Mouse (Mus musculus): ENCODE measurements around the gene Mphosph9. TPM values are rescaled to one million over a fixed set of nuclear protein-coding genes. Genes with fewer than 3 reads are reported as not detected.

Gene Mphosph9
- 5.4 and 6.6 TPM in 2 replicates for polyA plus RNA-seq (2015; fragmentation: Nextera tagmentation; extraction: Ambion mirVana)

GRCm38 (mm10) chr5:124327510-124328364 is at the start of gene Mphosph9, which contains the start of gene 2810006K23Rik:
Gene Mphosph9 (minus strand): TSS chr5:124327972.
Gene 2810006K23Rik (plus strand): TSS chr5:124328089.

DNA sequence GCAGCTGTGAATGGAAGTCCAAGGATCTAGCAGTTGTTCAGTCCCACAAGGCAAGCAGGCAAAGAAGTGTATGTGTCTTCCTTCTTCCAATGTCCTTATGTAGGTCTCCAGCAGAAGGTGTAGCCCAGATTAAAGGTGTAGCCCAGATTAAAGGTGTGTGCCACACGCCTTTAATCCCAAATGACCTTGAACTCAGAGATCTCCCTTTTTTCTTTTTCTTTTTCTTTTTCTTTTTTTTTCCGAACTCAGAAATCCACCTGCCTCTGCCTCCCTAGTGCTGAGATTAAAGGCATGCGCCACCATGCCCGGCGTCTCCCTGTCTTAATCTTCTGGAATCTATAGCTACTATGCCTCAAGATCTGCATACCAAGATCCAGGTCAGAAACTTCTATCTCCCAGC is 35.2 kb upstream of the Mphosph9 start, which contains the start of gene Cdk2ap1:
Cdk2ap1 (minus strand) TSS at position 101 of the 400 bp plus-strand sequence.

DNA sequence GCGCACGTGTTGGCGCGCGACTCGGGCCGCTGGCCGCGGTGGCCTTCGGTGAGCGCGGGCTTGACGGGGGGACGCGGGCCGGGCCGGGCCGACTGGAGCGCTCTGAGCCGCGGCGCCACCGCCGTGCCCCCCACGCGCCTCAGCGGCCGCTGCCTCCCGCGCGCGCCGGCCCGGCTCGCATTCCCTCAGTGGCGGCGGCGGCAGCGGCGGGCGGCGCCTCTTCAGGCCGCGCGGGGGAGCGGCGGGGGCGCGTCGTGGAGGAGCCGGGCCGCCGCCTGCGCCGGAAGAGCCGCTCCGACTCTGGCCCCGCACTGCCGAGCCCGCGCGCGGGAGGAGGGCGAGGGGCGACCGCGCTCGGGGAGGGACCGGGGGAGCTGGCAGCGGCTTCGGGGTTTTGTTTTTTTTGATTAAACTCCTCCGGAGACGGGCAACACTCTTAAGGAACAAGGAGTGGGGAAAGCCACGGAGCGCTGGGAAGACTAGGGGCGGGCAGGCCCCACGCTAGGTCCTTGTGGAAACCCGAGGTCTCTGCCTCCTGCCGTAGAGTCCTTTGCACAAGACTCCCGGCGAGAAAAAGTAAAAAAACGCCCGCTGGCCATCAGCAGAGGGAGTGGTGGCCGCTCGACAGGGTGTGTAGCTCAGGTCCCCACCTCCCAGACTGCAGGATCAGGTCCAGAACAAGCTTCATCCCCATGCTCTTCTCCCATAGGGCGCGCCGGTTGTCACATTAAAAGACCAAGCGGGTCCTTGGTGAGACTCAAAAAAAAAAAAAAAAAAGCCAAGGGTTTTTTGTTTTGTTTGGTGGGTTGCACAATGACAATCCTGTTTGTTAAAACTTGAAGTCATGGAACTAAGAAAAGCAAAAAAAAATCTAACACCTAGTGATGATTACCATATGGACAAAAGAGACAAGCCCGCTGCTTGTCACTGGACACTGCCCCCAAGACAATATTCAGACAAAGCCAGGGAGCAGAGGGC is 77.9 kb downstream of the Mphosph9 start, which contains the start of gene Pitpnm2:
Pitpnm2 (minus strand) TSS at position 147 of the 978 bp plus-strand sequence.

Other genes starting within 250 kb of the Mphosph9 start
- 10.5 and 11.2 TPM in 2 replicates for gene Abcb9, start 232.2 kb downstream of the Mphosph9 start, polyA plus RNA-seq (2015; fragmentation: Nextera tagmentation; extraction: Ambion mirVana)
- gene Ogfod2, start 215.7 kb downstream of the Mphosph9 start, polyA plus RNA-seq (2015; fragmentation: Nextera tagmentation; extraction: Ambion mirVana): 21.4 and 22.1 TPM in 2 replicates
- gene Arl6ip4, start 211.9 kb downstream of the Mphosph9 start, polyA plus RNA-seq (2015; fragmentation: Nextera tagmentation; extraction: Ambion mirVana): 93.1 and 93.9 TPM in 2 replicates
- 2.3 and 2.9 TPM in 2 replicates for gene Pitpnm2, start 78.2 kb downstream of the Mphosph9 start, polyA plus RNA-seq (2015; fragmentation: Nextera tagmentation; extraction: Ambion mirVana)
- gene 2810006K23Rik, start 117 bp upstream of the Mphosph9 start, polyA plus RNA-seq (2015; fragmentation: Nextera tagmentation; extraction: Ambion mirVana): 7.1 and 8.3 TPM in 2 replicates
- 39.0 and 40.0 TPM in 2 replicates for gene Cdk2ap1, start 35.1 kb upstream of the Mphosph9 start, polyA plus RNA-seq (2015; fragmentation: Nextera tagmentation; extraction: Ambion mirVana)
- gene Sbno1, start 98.0 kb upstream of the Mphosph9 start, polyA plus RNA-seq (2015; fragmentation: Nextera tagmentation; extraction: Ambion mirVana): 60.5 and 63.2 TPM in 2 replicates
- gene Kmt5a, start 112.0 kb upstream of the Mphosph9 start, polyA plus RNA-seq (2015; fragmentation: Nextera tagmentation; extraction: Ambion mirVana): 54.2 and 58.2 TPM in 2 replicates
- gene Rilpl2, start 150.4 kb upstream of the Mphosph9 start, polyA plus RNA-seq (2015; fragmentation: Nextera tagmentation; extraction: Ambion mirVana): 19.2 and 24.8 TPM in 2 replicates
- gene Snrnp35, start 155.2 kb upstream of the Mphosph9 start, polyA plus RNA-seq (2015; fragmentation: Nextera tagmentation; extraction: Ambion mirVana): 12.1 and 12.6 TPM in 2 replicates
- gene Rilpl1, start 203.4 kb upstream of the Mphosph9 start, polyA plus RNA-seq (2015; fragmentation: Nextera tagmentation; extraction: Ambion mirVana): 4.2 and 6.2 TPM in 2 replicates
- gene Tmed2, start 212.7 kb upstream of the Mphosph9 start, polyA plus RNA-seq (2015; fragmentation: Nextera tagmentation; extraction: Ambion mirVana): 335 and 349 TPM in 2 replicates
- 11.3 and 12.5 TPM in 2 replicates for gene Ddx55, start 224.9 kb upstream of the Mphosph9 start, polyA plus RNA-seq (2015; fragmentation: Nextera tagmentation; extraction: Ambion mirVana)